Mouse (Mus musculus): ENCODE measurements at regions not wholly inside any gene's neighbourhood (a gene's known extent, or its start where the extent isn't known, plus 50 kb on each side); places are given as distances from the start of the nearest gene placed in this dataset.

DNA sequence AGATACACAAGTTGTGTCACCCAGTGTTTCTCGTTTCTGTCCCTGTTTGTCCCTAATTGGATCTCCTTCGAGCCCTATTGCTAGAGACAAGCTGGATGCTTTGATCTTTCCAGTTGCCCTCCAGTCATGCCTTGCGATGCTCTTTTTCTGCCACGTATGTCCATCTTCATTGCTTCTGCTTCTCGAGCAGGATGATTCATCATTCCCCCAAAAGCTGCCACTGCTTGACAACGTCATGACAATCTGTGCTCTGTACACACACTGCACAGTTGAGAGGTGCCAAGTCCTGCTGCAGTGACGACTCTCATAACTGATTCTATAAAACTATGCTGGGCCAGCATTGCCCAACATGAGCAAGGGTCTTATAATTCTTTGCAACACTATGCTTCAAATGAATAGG, 226.2 kb upstream of the Syt1 start:
- no peak for ATAC-seq (replicated peaks; ENCODE audit: insufficient number of reproducible peaks, low FRiP score, low TSS enrichment, poor library complexity, severe bottlenecking)

DNA sequence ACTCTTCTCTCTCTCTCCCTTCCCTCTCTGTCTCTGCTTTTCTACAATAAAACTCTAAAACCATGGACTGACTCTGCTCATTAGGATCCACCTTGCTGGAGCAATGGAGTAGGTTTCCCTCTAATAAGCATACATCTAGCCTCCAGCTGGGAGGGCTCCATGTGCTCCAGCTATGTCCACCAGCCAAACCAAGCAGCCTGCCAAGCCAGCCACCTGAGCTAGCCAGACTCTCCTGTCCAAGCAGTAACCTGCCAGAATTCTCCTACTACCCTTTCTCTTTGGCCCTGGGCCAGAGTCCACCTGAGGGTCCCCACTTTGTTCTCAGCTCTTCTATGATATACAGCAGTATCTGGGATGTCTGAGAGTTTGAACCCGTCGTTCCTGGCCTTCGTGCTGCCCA, 216.2 kb upstream of the Syt1 start:
- no peak; the same call in 1 of the 2 replicates for ATAC-seq (replicated peaks; ENCODE audit: insufficient number of reproducible peaks, low FRiP score, low TSS enrichment, poor library complexity, severe bottlenecking)

DNA sequence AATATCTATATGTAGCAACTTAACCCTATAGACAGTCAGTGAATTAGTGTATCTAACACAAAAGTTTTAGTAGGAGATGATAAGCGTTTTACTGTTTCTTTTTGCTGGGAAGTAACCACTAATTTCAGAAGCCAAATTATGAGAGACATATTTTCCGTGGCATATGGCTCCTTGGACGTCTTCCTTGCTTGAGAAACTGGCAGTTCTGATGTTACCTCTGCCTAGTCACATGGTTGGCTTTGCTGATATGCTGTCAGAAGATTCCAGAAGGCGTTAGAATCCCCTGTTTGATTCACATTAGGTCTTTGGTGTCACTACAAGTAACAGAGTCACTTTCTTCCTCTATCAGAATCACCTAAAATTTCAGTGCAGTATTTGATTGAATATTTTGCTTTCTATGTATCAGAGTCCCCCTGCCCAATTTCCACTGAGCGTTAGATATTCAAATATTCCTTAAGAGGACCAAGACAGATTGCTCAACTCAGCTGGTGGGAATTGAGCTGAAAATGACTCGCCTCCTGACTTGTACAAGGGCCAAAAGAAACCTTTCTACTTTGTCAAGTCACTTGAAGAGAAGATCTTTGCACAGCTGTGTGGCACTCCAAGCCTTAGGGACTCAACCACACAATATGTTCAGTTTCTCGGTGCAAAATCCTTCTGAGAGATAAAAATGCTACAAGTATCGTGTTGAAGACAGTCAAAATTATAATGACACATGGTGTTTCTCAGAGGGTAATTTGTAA, 178.2 kb upstream of the Syt1 start:
- no peak for ATAC-seq (replicated peaks; ENCODE audit: insufficient number of reproducible peaks, low FRiP score, low TSS enrichment, poor library complexity, severe bottlenecking)

DNA sequence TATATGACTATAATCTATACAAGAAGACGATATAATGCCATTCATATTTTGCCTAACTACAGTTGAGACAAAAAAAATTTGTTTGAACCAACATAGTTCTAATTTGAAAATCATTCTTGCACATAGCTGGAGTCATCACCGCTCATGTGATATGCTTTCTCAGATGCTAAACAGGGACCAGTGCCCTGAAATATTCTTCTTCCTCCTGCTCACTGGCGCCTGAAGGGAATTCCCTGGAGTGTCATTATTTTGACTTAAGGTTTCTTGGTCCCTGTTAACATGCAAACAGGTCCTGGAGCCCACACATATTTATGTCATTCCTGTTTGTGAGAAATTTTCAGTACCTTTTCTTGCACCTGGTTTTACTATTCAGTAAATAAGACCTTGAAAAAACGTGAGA, 177.5 kb upstream of the Syt1 start:
- ATAC-seq (replicated peaks; ENCODE audit: insufficient number of reproducible peaks, low FRiP score, low TSS enrichment, poor library complexity, severe bottlenecking): no peak

DNA sequence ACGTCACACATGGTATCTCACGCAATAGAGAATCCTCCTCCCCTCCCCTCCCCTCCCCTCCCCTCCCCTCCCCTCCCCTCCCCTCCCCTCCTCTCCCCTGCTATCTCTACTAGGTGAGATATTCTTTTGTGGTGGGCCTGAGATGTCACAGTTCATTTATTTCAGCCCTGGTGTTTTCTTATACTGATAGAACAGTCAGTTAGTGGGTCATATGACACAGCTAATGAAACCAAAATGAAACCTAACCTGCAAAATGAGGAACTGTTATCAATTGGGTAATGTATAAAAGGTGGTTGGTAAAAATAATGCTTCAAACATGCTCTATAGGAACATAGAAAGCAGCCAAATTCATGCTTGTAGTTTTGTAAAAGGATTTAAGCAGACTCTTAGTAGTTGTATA, 174.5 kb upstream of the Syt1 start:
- ATAC-seq (replicated peaks; ENCODE audit: insufficient number of reproducible peaks, low FRiP score, low TSS enrichment, poor library complexity, severe bottlenecking): no peak

DNA sequence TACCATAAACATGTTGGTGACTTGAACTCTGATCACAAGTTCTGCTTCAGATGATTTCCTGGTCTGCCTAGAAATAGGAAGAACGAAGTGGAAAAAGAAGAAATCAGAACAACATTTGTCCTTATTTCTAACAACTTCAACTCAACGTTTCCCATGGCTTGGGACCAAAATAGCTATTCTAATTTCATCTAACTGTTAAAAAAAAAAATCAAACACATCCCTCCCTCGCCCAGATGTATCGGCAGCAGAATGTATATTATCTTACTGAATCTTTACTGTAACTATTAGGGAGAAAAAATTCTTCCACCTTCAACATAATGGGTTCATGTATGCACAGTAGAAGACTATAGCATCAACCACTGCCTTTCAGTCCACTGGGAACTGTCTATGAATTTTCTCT, 169.7 kb upstream of the Syt1 start:
- no peak for ATAC-seq (replicated peaks; ENCODE audit: insufficient number of reproducible peaks, low FRiP score, low TSS enrichment, poor library complexity, severe bottlenecking)

DNA sequence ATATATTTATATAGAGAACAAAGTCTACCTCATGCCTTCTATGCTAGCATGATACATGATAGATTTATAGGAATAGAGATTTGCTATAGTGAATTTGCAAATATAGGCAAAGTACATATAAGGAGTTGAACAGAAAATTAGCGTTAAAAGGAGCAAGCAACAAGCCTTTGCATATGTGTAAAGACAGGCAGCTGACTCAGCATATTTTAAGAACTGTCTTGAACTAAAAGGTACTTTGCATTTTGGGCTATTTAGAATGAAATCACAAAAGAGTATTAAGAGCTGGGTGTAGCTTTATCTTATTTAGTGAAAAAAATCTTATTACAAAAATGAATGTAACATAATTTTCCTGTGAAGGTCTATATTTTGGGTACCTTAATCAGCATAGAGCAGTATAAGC, 149.9 kb upstream of the Syt1 start:
- ATAC-seq (replicated peaks; ENCODE audit: insufficient number of reproducible peaks, low FRiP score, low TSS enrichment, poor library complexity, severe bottlenecking): no peak

DNA sequence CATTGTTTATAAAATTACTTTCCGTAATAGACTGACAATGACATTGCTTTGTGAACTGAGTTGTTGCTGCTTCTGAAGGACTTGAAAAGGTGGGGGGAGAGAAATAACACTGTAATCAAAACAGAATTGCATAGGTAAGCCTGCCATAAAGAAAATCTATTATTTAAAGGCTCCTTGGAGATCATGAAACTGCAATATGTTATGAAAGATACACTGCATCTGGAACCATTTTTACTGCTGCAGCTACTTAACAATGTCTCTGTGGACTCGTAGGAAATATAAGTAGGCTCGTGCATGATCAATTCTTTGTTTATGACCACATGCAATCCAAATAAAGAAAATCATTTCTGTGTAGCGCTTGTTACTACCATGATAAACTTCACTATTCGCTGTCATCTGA, 145.0 kb upstream of the Syt1 start:
- ATAC-seq (replicated peaks; ENCODE audit: insufficient number of reproducible peaks, low FRiP score, low TSS enrichment, poor library complexity, severe bottlenecking): no peak

DNA sequence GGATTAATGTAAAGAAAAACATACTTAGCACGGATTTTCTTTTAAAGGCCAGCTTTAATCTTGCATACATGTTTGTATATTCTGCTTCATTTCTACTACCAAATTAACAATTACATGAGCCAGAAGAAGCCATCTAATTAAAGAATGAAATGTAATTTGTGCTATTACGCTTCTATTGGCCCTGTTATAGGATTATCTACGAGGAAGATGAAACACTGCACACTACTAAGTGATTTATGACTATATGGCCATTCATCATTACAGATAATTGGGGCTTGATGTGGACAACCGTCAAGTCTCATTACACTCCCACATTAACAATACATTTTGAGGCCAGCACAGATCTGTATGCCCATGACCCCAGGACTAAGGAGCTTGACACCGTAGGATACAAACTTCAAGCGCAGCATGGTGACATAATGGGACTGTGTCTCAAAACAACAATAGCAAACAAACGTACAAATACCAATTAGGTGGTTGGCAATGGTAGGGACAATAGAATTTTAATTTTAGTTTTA, 129.7 kb upstream of the Syt1 start:
- ATAC-seq (replicated peaks; ENCODE audit: insufficient number of reproducible peaks, low FRiP score, low TSS enrichment, poor library complexity, severe bottlenecking): no peak

DNA sequence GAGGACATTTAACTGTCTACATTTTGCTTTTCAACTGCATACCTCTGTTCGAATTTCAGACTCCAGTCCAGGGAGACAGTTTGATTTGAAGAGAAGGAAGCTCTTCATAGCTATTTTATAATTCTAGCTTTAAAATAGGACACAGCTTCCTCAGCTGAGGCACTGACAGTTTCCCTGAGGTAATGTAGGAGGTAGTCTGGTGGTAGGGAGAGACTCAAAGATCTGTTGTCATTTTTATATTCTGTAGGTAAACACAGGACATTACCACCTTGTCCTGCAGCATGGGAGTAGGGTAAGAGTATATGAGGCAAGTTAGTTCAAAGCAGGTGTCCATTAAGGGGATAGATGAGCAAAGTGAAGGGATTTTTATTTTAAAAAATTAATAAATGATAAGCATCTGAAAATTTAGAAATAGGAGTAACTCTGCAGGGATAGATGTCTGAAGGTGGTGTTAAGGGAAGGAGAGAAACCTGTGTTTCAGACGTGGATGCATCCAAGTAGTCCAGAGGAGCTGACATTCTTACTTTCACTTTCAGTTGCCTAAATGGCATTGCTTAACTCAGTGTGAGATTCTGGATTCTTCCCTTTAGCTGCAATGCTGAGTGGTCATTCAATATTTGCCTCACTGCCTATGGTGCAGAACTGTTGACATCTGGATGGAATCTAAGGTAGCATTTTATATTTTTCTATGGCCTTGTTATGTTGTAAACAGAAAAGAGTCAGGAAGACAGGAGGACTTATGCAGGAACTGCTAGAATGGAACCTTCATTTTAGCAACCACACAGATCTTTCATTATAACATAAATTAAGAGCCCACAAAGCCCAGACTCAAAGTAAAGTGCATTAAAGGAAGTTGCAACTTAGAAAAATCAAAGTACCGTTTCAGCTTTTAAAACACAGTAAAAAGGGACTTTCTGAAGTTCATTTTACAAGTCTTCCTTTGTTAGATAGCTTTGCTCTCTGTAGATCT, 126.3 kb upstream of the Syt1 start:
- ATAC-seq (replicated peaks; ENCODE audit: insufficient number of reproducible peaks, low FRiP score, low TSS enrichment, poor library complexity, severe bottlenecking): no peak

DNA sequence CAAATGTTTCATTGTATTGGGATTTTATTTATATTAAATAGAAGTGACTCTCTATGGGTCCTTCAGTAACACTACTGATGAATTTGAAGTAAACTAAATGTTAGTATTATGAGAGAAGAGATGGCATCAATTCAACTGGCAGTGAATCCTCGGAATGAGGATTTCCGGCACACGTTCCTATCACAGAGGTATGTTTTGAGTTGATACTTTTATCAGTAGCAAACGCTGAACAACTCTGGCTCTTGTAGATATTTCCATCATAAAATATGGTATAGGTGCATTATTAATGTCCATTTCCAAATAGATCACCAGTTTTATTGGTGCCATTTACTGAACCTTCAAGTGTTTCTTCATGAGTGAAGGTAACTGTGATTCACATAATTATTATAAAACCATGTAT, 123.7 kb upstream of the Syt1 start:
- ATAC-seq (replicated peaks; ENCODE audit: insufficient number of reproducible peaks, low FRiP score, low TSS enrichment, poor library complexity, severe bottlenecking): no peak

DNA sequence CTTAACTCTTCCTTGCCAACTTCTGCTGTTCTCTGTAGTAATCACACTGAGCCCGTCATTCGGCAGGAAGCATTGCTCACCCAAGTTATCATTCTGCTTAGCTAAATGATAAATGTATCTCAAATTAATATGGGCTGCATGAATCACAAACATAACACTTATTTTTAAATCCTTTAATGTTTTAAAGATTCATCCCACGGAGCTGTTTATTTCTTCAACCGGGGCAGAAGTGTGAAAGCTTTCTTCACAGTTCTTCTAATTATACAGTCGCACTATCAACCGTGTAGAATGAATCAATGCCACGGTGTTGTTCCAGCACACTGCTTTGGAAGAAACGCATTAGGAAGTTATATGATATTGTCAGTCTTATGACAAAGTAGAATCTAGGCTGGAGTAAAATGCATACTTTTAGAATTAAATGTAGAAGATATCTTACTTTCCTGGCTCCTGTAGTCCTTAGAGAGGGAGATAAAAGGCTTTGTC, 121.3 kb upstream of the Syt1 start:
- no peak for ATAC-seq (replicated peaks; ENCODE audit: insufficient number of reproducible peaks, low FRiP score, low TSS enrichment, poor library complexity, severe bottlenecking)

DNA sequence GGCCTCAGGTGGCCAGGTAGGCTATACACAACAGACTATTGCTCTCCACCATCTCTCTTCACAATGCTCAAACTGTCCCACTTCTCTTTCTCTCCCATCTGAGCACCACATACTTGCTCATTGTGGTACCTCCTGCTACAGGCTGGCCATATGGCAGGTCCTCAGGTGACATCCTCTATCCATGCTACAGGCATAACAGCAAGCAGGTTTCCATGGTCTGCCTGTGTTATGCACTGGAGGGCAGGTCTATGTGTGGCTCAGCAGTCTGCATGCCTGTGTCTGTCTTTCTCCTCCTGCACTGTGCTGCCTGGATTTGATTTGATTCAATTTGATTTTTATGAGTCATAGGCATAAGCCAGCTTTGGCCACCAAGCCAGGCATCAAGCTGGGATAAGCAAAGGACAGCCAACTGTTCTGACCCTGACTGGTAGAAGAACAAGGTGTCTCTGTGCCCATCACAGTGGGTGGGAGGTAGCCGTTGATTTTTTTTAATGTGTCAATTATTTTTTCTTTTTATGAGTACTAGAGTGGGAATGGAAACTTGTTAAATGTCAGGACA, 118.8 kb upstream of the Syt1 start:
- no peak for ATAC-seq (replicated peaks; ENCODE audit: insufficient number of reproducible peaks, low FRiP score, low TSS enrichment, poor library complexity, severe bottlenecking)

DNA sequence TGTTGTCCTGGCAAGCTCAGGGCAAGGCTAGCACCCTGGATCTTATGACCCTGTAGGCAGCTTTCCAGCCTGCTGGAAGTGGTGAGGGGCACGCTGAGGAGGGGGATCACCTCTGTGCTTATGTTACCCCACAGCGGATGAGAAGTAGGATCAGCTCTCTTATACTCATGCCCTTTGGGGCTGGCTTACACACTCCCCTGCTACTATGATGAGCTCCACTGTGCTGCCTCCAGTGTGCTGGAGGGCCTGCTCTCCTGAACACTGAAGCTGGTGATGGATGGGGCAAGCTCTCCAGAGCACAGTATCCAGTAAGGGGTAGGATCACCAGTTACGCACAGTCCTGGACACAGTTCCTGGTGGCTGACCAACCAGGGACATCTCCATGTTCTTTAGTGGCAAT, 118.3 kb upstream of the Syt1 start:
- peak; percentile 34; the same call in 1 of the 2 replicates for ATAC-seq (replicated peaks; ENCODE audit: insufficient number of reproducible peaks, low FRiP score, low TSS enrichment, poor library complexity, severe bottlenecking)

DNA sequence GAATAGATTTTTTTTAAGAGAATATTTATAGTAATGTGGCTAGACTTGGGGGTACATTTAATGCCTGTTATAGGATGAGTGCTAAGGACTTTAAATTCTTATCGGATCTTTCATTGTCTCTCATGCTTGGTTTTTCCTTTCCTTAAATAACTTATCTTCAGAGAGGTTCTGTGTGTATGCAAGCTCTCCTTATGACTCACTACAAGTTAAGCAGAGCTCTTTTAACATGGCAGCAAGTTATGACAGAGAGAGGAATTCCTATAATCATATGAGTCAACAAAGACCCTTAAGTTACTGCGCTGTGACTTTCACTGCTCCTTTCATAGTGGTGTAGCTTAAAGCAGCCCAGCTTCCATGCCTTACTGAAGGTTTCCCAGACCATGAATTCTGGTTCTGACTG, 115.9 kb upstream of the Syt1 start:
- ATAC-seq (replicated peaks; ENCODE audit: insufficient number of reproducible peaks, low FRiP score, low TSS enrichment, poor library complexity, severe bottlenecking): no peak

DNA sequence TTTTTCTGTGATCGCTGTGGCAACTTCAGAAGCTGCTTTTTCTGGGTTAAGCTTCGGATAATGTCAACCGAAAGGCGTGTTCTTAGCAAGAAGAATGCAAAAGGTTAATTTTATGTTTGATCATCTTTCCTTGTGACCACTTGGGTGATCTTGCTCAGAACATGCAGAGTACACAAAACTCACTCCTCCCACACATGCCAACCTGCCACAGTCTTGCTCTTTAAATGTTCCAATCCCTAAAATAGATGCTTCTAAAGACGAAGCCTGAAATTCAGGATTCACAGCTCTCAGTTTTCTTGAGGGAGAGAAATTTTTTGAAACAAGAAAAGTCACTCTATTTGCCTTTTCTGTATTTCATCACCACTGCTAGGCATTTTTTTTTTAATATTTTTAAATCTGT, 106.4 kb upstream of the Syt1 start:
- no peak for ATAC-seq (replicated peaks; ENCODE audit: insufficient number of reproducible peaks, low FRiP score, low TSS enrichment, poor library complexity, severe bottlenecking)

DNA sequence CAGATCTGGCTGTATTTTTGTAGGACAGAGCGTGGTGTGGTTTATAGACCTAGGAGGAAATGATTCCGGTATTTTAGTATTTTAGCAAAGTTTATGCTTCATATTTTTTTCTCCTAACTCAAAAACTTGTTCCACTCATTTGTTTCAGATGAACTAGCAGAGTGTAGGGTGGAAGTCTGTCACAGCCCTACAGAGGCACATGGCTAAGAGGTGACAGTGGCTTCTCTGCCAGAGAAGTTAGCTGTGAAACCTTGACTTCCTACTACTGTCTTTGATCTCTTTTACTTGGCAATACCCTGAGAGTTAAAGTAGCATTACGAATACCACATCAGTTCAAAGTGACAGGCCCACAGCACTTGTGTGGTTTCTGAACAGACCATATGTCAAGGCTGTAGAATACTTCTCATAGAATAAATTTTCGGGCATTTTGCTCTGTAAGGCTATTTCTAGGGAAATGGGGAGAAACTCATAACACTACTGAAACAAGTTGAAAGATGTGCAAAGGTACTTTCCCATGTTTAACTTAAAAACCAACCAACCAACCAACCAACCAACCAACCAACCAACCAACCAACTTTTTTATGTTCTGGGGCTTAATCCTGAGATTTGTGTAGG, 104.3 kb upstream of the Syt1 start:
- ATAC-seq (replicated peaks; ENCODE audit: insufficient number of reproducible peaks, low FRiP score, low TSS enrichment, poor library complexity, severe bottlenecking): no peak

DNA sequence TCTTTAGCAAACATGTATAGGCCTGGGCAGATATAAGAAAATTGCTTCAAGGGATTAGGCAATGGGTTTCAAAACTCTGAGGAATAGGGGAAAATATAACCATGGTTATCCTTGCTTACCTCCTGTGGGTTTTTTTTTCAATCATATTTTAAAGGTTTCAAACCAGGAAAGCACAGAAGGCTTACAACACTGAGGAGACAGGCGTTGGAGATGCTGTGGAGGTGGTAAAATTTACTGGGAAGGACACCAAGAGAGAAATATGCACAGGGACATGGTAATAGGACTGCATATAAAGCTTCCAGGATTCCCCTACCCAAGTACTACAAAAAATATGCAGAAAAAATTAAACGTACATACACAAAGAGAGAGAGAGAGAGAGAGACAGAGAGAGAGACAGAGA, 95.0 kb upstream of the Syt1 start:
- ATAC-seq (replicated peaks; ENCODE audit: insufficient number of reproducible peaks, low FRiP score, low TSS enrichment, poor library complexity, severe bottlenecking): no peak

DNA sequence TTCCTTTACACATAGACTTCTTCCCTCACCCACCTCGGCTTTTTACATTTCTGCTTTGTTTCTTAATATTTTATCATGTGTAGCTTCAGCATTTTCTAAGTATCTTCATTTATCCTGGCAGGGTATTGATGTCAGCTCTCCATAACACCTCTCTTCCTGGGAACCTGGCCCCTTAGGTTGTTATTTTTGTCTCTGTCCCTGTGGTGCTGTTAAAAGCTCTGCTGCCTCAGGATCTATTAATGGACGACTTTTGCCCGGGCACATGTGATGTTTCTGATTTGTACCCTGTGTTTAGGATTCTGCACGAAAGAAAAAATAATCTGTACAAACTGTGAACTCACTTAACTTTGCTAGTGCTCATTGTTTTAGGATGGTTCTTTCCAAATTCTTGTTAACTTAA, 81.4 kb upstream of the Syt1 start:
- no peak for ATAC-seq (replicated peaks; ENCODE audit: insufficient number of reproducible peaks, low FRiP score, low TSS enrichment, poor library complexity, severe bottlenecking)

Measured in monocyte, adult 5-6 weeks (primary cell).